Mouse (Mus musculus) liver, postnatal 0 days (tissue): ENCODE results near the gene Rcor2. TPM values are rescaled to one million over a fixed set of nuclear protein-coding genes. Genes with fewer than 3 reads are reported as not detected.
A peak's percentile ranks its signal among the peaks of the same experiment; 100 is the strongest.

ENCODE experiments used
- ATAC-seq: fragments of 200-750 bp; cut with Nextera tagmentation; 2 replicates; pipeline ENCODE4 v1.8.0; 2017; ENCODE audit warnings: mild to moderate bottlenecking, moderate library complexity
- DNase-seq: peaks from one replicate; pipeline ENCODE4 v3.0.0-alpha.2; 2016
- H3K27ac ChIP-seq: fragments of 300-500 bp; sonication (generic); 2 replicates; pipeline ENCODE4 v1.5.1; 2014; ENCODE audit warnings: antibody characterized with exemption, moderate library complexity, mild to moderate bottlenecking, low read depth
- H3K27me3 ChIP-seq: fragments of 300-500 bp; sonication (generic); 2 replicates; pipeline ENCODE4 v1.6.1; 2014; ENCODE audit warnings: low read length, control low read depth, mixed read lengths; ENCODE audit not compliant: insufficient read depth
- H3K36me3 ChIP-seq: fragments of 300-500 bp; sonication (generic); replicated peaks from 2 replicates; pipeline ENCODE4 v1.6.1; 2014; ENCODE audit warnings: mild to moderate bottlenecking, control low read depth, low read length, moderate library complexity, mixed read lengths; ENCODE audit not compliant: insufficient read depth
- H3K4me1 ChIP-seq: fragments of 300-500 bp; sonication (generic); 2 replicates; pipeline ENCODE4 v1.6.1; 2014; ENCODE audit warnings: antibody characterized with exemption, mild to moderate bottlenecking, control low read depth; ENCODE audit not compliant: insufficient read depth
- H3K4me2 ChIP-seq: fragments of 300-500 bp; sonication (generic); 2 replicates; pipeline ENCODE4 v1.6.1; 2014; ENCODE audit warnings: low read depth, mild to moderate bottlenecking, low read length, moderate library complexity, mixed read lengths
- H3K4me3 ChIP-seq: fragments of 300-500 bp; sonication (generic); 2 replicates; pipeline ENCODE4 v1.5.1; 2014; ENCODE audit warnings: low read depth, low read length
- H3K9ac ChIP-seq: fragments of 300-500 bp; sonication (generic); replicated peaks from 2 replicates; pipeline ENCODE4 v1.6.1; 2014; ENCODE audit warnings: mild to moderate bottlenecking, moderate library complexity
- H3K9me3 ChIP-seq: fragments of 300-500 bp; sonication (generic); 2 replicates; pipeline ENCODE4 v1.6.1; 2016; ENCODE audit warnings: mild to moderate bottlenecking, control low read depth, low read length, mixed read lengths
- CTCF ChIP-seq: sonication (generic); IDR thresholded peaks from 2 replicates; pipeline ENCODE4 v1.5.1; 2016; ENCODE audit warnings: antibody characterized with exemption, low read depth
- EP300 ChIP-seq: IDR thresholded peaks from 2 replicates; pipeline ENCODE4 v1.6.1; 2016; ENCODE audit warnings: antibody characterized with exemption, low read depth, mild to moderate bottlenecking
- WGBS: fragments of 180-500 bp; shearing (Covaris S2); extraction: QIAGEN DNeasy Blood & Tissue Kit; methylation state at CpG from one replicate; pipeline ENCODE4 v1.1.7; 2014; ENCODE audit not compliant: insufficient replicate concordance; 5-methylcytosine and 5-hydroxymethylcytosine counted together
- polyA plus RNA-seq: library from polyadenylated mRNA; unstranded; fragments of >200 nt; fragmentation: Nextera tagmentation; extraction: Ambion mirVana; gene quantifications from 2 replicates; pipeline ENCODE4 v1.2.1, GENCODE M21; 2015

Gene Rcor2
- polyA plus RNA-seq, 1 experiment from 2014 or later: 0.62 TPM

GRCm38 (mm10) chr19:7225096-7225690 lies 41.9 kb upstream of the Rcor2 start:
- no peak for ATAC-seq
- Histone ChIP-seq H3K4me1 (0 out of 2 replicates have a peak, but pooled peaks cover 4% of the 10 kb centered on the region), H3K4me3 (no peak overlapping the region), H3K36me3 (peaks cover 34% of the 10 kb centered on the region), H3K4me2 (no peak overlapping the region), H3K27me3 (no peaks in the 10 kb centered on the region), H3K9ac (no peak overlapping the region), H3K9me3 (no peaks in the 10 kb centered on the region), H3K27ac (no peak overlapping the region)
- TF ChIP-seq EP300: no peak
- no peak for TF ChIP-seq CTCF
- 72% methylated on average over 9 of the region's 9 CpGs for WGBS
- no peak for DNase-seq

GRCm38 (mm10) chr19:7226511-7226914 lies 40.6 kb upstream of the Rcor2 start:
- Histone ChIP-seq H3K4me2 (0 out of 2 replicates have a peak overlapping the region, but pooled peaks have one; percentile 9), H3K9me3 (no peaks in the 10 kb centered on the region), H3K4me1 (0 out of 2 replicates have a peak, but pooled peaks cover 4% of the 10 kb centered on the region), H3K36me3 (peaks cover 39% of the 10 kb centered on the region), H3K4me3 (no peak overlapping the region), H3K9ac (no peak overlapping the region), H3K27me3 (no peaks in the 10 kb centered on the region), H3K27ac (peak overlapping the region; percentile 68)
- 50% methylated on average over 6 of the region's 6 CpGs for WGBS
- peak; percentile 54 for ATAC-seq
- peak; percentile 44 for DNase-seq
- no peak for TF ChIP-seq EP300
- TF ChIP-seq CTCF: no peak

GRCm38 (mm10) chr19:7234537-7235221 lies 32.4 kb upstream of the Rcor2 start:
- WGBS: 59% methylated on average over 8 of the region's 8 CpGs
- H3K9me3 ChIP-seq: no peaks in the 10 kb centered on the region

GRCm38 (mm10) chr19:7235461-7235860 lies 31.7 kb upstream of the Rcor2 start:
- Histone ChIP-seq H3K9me3 (no peaks in the 10 kb centered on the region), H3K27ac (no peak overlapping the region), H3K27me3 (no peaks in the 10 kb centered on the region), H3K4me1 (peaks cover 11% of the 10 kb centered on the region), H3K4me2 (no peak overlapping the region), H3K4me3 (no peak overlapping the region), H3K36me3 (peaks cover 42% of the 10 kb centered on the region), H3K9ac (no peak overlapping the region)
- TF ChIP-seq EP300 (no peak), CTCF (no peak)
- no peak for ATAC-seq
- DNase-seq: no peak
- WGBS: 81% methylated on average over 9 of the region's 9 CpGs

More at GRCm38 (mm10) chr19:7234537-7235221, 32.4 kb upstream of the Rcor2 start:
- H3K27ac ChIP-seq: no peak overlapping the region
- peak; percentile 68 for ATAC-seq
- TF ChIP-seq CTCF (peak; percentile 81), EP300 (no peak)
- no peak overlapping the region for H3K4me2 ChIP-seq
- H3K27me3 ChIP-seq: no peaks in the 10 kb centered on the region
- no peak overlapping the region for H3K9ac ChIP-seq
- H3K4me3 ChIP-seq: no peak overlapping the region
- peaks cover 4% of the 10 kb centered on the region; the same call in 1 of the 2 replicates for H3K4me1 ChIP-seq
- H3K36me3 ChIP-seq: peaks cover 47% of the 10 kb centered on the region
- DNase-seq: peak; percentile 65

GRCm38 (mm10) chr19:7236011-7236410 lies 31.1 kb upstream of the Rcor2 start:
- TF ChIP-seq CTCF: no peak
- no peak for TF ChIP-seq EP300
- WGBS: 89% methylated on average over 2 of the region's 2 CpGs

GRCm38 (mm10) chr19:7236742-7237141 lies 30.4 kb upstream of the Rcor2 start:
- H3K9ac ChIP-seq: no peak overlapping the region
- no peak for ATAC-seq
- H3K27me3 ChIP-seq: no peaks in the 10 kb centered on the region
- no peak for DNase-seq
- no peak for TF ChIP-seq EP300
- TF ChIP-seq CTCF: no peak
- H3K27ac ChIP-seq: no peak overlapping the region
- H3K4me2 ChIP-seq: no peak overlapping the region
- H3K4me1 ChIP-seq: peaks cover 11% of the 10 kb centered on the region
- peaks cover 34% of the 10 kb centered on the region for H3K36me3 ChIP-seq
- WGBS: 86% methylated on average over 4 of the region's 4 CpGs
- H3K9me3 ChIP-seq: no peaks in the 10 kb centered on the region
- H3K4me3 ChIP-seq: no peak overlapping the region

More at GRCm38 (mm10) chr19:7236011-7236410, 31.1 kb upstream of the Rcor2 start:
- peaks cover 11% of the 10 kb centered on the region for H3K4me1 ChIP-seq
- H3K4me2 ChIP-seq: no peak overlapping the region
- ATAC-seq (no peak), DNase-seq (no peak)
- peaks cover 41% of the 10 kb centered on the region for H3K36me3 ChIP-seq
- H3K27ac ChIP-seq: no peak overlapping the region
- H3K9ac ChIP-seq: no peak overlapping the region
- no peak overlapping the region for H3K4me3 ChIP-seq
- no peaks in the 10 kb centered on the region for H3K27me3 ChIP-seq
- no peaks in the 10 kb centered on the region for H3K9me3 ChIP-seq
